Mouse (Mus musculus): ENCODE measurements around the gene Ercc4.

The Ercc4 gene

DNA sequence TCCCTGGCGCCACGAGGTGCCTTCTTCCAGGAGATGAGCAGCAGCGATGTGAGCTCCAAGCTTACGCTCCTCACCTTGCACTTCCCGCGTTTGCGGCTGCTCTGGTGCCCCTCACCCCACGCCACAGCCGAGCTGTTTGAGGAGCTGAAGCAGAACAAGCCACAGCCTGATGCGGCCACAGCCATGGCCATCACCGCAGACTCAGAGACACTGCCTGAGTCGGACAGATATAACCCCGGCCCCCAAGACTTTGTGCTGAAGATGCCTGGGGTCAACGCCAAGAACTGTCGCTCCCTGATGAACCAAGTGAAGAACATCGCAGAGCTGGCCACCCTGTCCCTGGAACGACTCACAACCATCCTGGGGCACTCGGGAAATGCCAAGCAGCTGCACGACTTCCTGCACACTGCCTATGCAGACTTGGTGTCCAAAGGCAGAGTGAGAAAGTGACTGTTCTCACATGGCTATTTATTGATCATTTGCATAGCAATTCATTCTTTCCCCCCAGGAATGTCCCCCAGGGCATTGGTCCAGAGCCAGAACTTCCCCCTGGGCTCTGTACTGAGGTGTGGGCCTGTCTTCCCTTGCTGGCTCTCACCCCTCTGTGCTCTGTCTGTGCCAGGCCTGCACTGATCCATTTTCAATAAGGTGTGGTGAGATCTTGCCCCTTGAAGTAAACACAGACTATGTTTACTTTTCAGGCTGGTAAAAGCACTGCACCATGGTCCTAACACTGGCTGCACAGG lies 38.5 kb downstream of the Ercc4 start:
- no peak for DNase-seq (ENCODE audit: low spot score)

GRCm38 (mm10) chr16:13149950-13150349 lies 40.5 kb downstream of the Ercc4 start:
- no peak for DNase-seq (ENCODE audit: low spot score)

GRCm38 (mm10) chr16:13150790-13151189 lies 41.3 kb downstream of the Ercc4 start:
- DNase-seq (ENCODE audit: low spot score) = no peak

GRCm38 (mm10) chr16:13152475-13152874 lies 43.0 kb downstream of the Ercc4 start:
- DNase-seq (ENCODE audit: low spot score) = no peak

DNA sequence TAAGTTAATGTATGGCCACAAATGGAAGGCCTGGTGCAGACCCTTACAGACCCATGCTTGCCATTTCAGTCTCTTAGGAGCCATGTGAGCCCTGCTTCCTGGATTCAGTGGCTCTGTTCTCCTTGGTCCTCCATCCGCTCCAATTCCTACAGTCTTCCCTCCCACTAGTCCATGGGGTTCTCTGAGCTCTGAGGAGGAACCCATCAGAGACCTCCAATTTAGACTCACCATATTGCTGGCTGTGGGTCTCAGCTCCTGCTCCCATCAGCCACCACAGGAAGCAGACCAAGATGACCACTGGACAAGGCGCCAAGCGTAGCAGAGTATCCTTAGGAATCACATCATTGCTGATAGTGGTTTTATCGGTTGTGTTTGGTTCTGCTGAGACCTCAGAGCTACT lies 43.7 kb downstream of the Ercc4 start:
- no peak for DNase-seq (ENCODE audit: low spot score)

DNA sequence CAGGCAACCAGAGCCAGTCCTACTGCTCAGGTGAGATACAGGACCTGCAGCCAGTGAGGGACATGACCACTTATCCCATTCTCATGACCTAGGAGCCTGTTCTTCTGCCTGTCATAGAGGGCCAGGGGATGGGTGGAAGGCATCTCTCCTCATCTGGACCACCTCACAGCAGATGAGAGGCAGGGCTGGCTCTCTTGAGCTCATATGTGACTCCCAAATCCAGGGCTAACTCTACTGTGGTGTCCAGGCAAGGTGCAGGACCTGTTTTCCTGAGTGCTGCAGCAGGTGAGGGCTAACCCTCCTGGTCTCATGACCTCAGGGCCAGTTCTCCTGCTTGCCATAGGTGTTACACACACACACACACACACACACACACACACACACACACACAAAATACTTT lies 44.9 kb downstream of the Ercc4 start:
- no peak for DNase-seq (ENCODE audit: low spot score)

- DNase-seq (ENCODE audit: low spot score) = no peak
Measured at GRCm38 (mm10) chr16:13157314-13157713, 47.8 kb downstream of the Ercc4 start.

DNA sequence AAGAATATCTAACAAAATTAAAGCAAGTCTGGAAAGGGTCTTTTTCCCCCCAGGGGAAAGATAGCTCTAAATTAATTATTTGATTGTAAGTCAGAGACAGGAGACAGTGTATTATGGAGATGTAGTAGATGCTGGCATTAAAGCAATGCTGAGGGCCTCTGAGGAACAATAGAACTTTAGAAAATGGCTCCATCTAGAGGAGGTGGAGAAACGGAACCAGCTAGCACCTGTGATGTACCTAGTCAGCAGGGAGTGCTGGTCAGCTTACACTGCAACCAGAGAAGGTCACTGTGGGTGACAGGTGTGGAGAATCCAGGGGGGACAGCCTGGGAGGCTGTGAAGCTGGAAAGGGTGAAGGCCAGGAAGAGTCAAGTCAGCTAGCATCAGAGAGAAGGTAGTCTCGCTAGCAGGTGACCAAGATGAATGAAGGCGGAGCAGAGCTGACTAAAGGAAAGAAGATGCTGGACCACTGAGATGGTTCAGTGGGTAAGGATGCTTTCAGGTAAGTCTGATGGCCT lies 48.7 kb downstream of the Ercc4 start:
- no peak for DNase-seq (ENCODE audit: low spot score)

- no peak for DNase-seq (ENCODE audit: low spot score)
Measured at GRCm38 (mm10) chr16:13158906-13159889, 49.7 kb downstream of the Ercc4 start.

DNA sequence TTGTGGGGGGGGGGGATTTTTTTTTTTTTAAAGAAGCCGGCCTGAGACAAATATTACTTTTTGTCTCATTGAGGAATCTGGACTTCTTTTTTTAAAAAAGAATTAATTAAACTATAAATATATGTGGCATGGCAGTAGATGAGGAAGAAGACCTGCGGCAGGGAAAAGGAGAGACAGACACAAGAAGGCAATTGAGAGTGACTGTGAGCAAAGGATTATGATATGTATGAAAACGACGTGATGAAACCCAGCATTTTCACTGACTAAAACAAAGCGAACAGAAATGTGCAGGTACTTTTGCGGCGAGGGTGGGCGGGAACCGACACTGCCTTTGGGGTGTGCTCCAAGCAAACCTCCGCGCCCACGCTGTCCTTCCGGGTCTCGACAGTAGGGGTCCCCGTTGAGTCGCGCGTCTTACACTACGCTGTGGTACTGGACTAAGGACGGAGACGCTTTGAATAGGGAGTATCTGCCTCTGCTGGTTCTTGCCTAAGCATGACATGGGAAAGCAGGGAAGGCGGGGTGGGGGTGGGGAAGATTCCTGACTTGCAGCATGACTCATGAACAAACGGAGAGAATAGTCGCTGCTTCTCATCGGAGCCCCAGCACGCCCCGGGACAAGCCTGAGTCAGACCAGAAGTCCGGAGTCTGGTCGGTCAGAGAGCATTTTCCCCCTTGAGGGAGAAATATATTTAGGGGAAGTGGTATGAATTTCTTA lies 50.6 kb downstream of the Ercc4 start:
- peak; percentile 89 for DNase-seq (ENCODE audit: low spot score)

GRCm38 (mm10) chr16:13161516-13161915 lies 52.0 kb downstream of the Ercc4 start:
- no peak for DNase-seq (ENCODE audit: low spot score)

GRCm38 (mm10) chr16:13167731-13168130 lies 58.2 kb downstream of the Ercc4 start:
- no peak for DNase-seq (ENCODE audit: low spot score)

DNA sequence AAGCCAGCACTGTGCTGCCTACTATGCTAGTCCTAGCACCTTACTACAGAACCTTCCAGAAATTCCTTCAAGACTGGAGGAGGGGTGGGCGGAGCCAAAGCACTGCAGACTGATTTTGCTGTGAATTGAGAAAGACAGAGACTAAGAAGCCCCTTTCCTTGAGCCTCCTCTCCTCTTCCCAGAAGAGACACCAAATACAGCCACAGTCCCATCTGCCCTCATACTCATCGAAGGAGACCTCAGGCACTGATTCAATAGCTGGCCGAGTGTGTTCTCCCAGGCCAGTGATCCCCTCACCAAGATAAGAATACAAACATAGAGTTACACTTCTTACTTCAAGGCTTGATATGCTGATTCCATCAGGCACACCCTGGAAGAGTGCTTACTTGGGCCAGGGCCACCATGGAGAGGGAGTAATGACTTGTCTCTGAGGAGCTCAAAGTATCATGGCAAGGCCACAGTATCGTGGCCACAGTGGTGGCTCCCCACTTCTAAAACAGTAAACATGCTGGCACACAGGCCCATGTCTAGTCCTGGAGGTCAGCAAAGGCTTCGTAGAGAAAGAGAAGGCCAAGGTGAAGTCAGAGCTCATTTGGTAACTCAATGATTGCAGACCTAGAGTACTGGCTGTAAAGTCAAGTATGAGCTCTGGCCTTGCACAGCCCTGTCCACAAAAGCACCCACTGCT lies 63.7 kb downstream of the Ercc4 start:
- DNase-seq (ENCODE audit: low spot score) = no peak

DNA sequence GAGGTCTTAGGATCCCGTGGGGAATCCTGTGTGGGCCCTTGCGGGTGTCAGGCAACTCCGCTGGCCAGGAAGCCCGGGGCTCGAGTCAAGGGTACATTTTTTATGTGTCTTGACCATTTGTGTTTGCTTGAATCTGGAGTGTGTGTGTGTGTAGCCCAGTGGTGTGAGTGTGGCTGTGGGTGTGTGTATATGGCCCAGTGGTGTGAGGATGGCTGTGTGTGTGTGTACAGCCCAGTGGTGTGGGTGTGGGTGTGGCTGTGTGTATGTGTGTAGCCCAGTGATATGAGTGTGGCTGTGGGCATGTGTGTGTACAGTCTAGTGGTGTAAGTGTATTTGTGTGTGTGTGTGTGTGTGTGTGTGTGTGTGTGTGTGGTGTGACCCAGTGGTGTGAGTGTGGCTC lies 73.0 kb downstream of the Ercc4 start:
- no peak for DNase-seq (ENCODE audit: low spot score)

DNA sequence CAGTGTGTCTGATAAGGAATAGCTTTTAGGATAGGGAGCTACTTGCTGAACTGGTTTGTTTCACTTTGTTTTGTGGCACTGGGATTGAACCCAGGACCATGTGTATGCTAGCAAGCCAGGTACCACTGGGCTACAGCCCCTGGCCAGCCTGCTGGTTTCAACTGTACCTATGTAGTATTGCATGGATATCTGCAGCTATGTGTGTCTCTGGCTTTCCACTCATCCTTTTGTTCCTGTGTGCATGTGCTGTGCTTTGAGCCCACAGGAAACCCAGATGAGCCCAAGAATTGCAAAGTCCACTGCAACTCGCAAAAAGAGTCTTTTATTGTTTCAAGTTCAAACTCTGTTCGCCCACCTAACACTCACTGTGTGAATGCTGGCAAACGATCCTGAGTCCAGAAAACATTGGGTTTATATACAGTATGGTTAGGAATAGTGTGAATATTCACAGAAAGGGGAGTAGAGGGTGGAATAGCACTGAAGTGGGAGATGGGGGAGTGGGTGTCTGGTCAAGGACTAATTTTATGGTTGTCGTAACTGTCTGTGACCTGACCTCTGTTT lies 73.8 kb downstream of the Ercc4 start:
- no peak for DNase-seq (ENCODE audit: low spot score)

DNA sequence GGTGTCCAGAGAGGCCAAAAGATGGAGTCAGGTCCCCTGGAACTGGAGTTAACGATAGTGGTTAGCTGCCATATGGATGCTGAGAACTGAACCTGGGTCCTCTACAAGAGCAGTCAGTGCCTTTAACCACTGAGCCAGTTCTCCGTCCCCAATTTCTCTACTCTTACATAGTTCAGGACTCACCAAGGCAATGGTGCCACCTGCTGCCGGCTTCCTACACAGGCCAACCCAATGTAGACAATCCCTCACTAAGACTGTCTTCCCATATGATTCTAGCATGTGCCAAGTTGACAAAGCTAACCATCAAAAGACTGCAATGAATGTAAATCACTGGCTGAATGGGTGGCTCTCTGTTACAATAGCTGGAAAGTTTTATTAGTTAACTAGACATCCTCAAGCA lies 74.9 kb downstream of the Ercc4 start:
- no peak for DNase-seq (ENCODE audit: low spot score)

DNA sequence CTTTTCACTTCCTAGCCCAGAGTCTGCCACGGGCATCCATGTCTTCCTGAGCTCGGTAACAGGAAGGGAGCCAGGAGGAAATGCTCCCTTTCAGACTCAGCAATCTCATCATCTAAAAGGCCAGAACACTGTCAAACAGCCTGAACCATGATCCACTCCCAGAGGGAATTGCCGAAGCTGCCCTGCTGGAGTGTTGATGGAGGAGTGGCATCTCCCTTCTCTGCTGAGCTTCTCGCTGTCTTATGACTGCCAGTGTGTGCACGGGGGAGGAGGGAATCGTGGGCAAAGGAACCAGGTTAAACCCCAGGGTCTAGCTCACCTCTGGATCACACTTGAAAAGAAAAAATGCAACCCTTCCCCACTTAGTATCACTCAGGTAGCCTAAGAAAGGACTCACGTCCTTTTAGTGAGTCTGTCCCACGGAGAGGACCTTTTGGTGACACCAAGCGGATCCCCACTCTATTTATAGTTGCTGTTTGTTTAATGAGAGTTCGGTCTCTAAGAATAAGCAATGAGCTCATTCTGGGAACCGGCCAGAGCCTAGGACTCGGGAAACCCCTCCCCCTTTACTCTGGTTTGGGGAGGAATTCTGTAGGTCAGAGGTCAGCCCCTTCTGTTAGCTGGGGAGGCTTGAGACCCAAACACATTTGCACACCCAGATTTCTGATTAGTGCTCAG lies 80.1 kb downstream of the Ercc4 start:
- DNase-seq (ENCODE audit: low spot score) = no peak

GRCm38 (mm10) chr16:13190471-13190870 lies 81.0 kb downstream of the Ercc4 start:
- DNase-seq (ENCODE audit: low spot score) = no peak

GRCm38 (mm10) chr16:13191166-13191565 lies 81.7 kb downstream of the Ercc4 start:
- no peak for DNase-seq (ENCODE audit: low spot score)

DNA sequence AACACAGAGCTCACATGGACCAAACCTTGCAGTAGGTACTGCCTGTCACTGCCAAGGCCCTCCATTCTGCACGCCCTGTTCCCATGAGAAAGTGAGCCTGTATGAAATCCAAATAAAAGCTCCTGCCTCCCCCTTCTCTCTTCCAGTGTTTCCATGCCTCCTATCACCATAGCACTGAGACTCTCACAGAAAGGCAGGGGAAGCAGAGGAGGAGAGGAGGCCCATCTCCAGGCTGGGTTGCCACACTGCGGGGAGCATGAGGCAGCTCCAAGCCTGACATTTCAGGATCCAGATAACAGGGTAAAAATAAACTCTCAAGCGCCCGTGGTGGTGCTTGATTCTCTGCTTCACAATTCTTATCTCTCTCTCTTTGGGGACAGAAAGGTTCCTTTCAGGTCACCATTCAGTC lies 84.2 kb downstream of the Ercc4 start:
- DNase-seq (ENCODE audit: low spot score) = no peak

GRCm38 (mm10) chr16:13194882-13195281 lies 85.4 kb downstream of the Ercc4 start:
- DNase-seq (ENCODE audit: low spot score) = no peak
